Mouse (Mus musculus) midbrain, postnatal 0 days (tissue): Measurements from ENCODE around the gene Rapgef1. TPM values are rescaled to one million over a fixed set of nuclear protein-coding genes. Genes with fewer than 3 reads are reported as not detected.

Experiments used
- ATAC-seq: fragments of 200-750 bp; cut with Nextera tagmentation; 2 replicates; pipeline ENCODE4 v1.8.0; 2017; ENCODE audit warnings: moderate number of reproducible peaks, mild to moderate bottlenecking, moderate TSS enrichment, moderate library complexity; ENCODE audit not compliant: low FRiP score
- DNase-seq: peaks from one replicate; pipeline ENCODE4 v3.0.0-alpha.2; 2015; ENCODE audit warnings: low spot score
- H3K27ac ChIP-seq: fragments of 300-500 bp; sonication (generic); 2 replicates; pipeline ENCODE4 v1.5.1; 2014; ENCODE audit warnings: low read depth, mild to moderate bottlenecking, low read length, mixed read lengths
- H3K27me3 ChIP-seq: fragments of 300-500 bp; sonication (generic); 2 replicates; pipeline ENCODE4 v1.6.1; 2014; ENCODE audit warnings: low read length, control low read depth, mixed read lengths; ENCODE audit not compliant: insufficient read depth
- H3K36me3 ChIP-seq: fragments of 300-500 bp; sonication (generic); 2 replicates; pipeline ENCODE4 v1.6.1; 2014; ENCODE audit warnings: low read length, control low read depth, mixed read lengths; ENCODE audit not compliant: insufficient read depth
- H3K4me1 ChIP-seq: fragments of 300-500 bp; sonication (generic); 2 replicates; pipeline ENCODE4 v1.6.1; 2014; ENCODE audit warnings: mild to moderate bottlenecking, control low read depth, antibody characterized with exemption, low read length, mixed read lengths; ENCODE audit not compliant: insufficient read depth
- H3K4me2 ChIP-seq: fragments of 300-500 bp; sonication (generic); 2 replicates; pipeline ENCODE4 v1.6.1; 2014; ENCODE audit warnings: low read depth, mild to moderate bottlenecking, low read length, mixed read lengths; ENCODE audit not compliant: poor library complexity, severe bottlenecking
- H3K4me3 ChIP-seq: fragments of 300-500 bp; sonication (generic); 2 replicates; pipeline ENCODE4 v1.5.1; 2014; ENCODE audit warnings: low read depth, mild to moderate bottlenecking, low read length, moderate library complexity
- H3K9ac ChIP-seq: fragments of 300-500 bp; sonication (generic); replicated peaks from 2 replicates; pipeline ENCODE4 v1.6.1; 2014; ENCODE audit warnings: mild to moderate bottlenecking, low read length, moderate library complexity, mixed read lengths; ENCODE audit not compliant: poor library complexity, severe bottlenecking
- H3K9me3 ChIP-seq: fragments of 300-500 bp; sonication (generic); 2 replicates; pipeline ENCODE4 v1.6.1; 2016; ENCODE audit warnings: low read length, control low read depth
- CTCF ChIP-seq: IDR thresholded peaks from 2 replicates; pipeline ENCODE4 v1.5.1; 2016; ENCODE audit warnings: antibody characterized with exemption, mild to moderate bottlenecking
- WGBS: fragments of 180-500 bp; shearing (Covaris S2); extraction: QIAGEN DNeasy Blood & Tissue Kit; methylation state at CpG from one replicate; pipeline ENCODE4 v1.1.7; 2014; 5-methylcytosine and 5-hydroxymethylcytosine counted together
- polyA plus RNA-seq: library from polyadenylated mRNA; unstranded; fragments of >200 nt; fragmentation: Nextera tagmentation; extraction: Ambion mirVana; gene quantifications from 2 replicates; pipeline ENCODE4 v1.2.1, GENCODE M21; 2015
- total RNA-seq: library from RNA; depleted of rRNA; stranded (reverse); fragments of >200 nt; gene quantifications from 2 replicates; pipeline ENCODE4 v1.2.3, GENCODE M21; 2014

The Rapgef1 gene
- total and polyA plus RNA-seq, 2 experiments from 2014 or later: 16.2 to 109 TPM

DNA sequence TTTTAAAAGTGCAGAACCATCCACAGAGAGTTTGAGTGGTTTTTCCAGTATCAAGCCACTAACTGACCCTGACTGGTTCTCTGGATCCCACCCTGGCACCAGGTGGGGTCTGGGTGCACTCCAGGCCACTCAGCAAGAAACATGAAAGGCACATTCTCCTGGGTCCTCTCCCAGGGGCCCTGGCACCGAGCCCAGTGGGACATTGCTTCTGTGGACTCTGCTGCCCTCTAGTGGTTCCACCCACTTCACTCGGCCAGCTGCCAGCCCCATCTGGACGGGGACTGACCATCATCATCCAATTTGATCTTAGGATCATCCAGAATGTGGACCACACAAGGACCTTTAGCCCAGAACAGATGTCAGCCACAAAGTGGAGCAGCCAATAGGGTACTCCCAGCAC is 15.6 kb upstream of the Rapgef1 start:
- DNase-seq (peak; percentile 75), ATAC-seq (no peak)
- no peaks in the 10 kb centered on the region for H3K27me3 ChIP-seq
- no peaks in the 10 kb centered on the region for H3K9me3 ChIP-seq
- no peak overlapping the region for H3K4me3 ChIP-seq
- peak; percentile 95 for TF ChIP-seq CTCF
- H3K27ac ChIP-seq: no peak overlapping the region
- H3K4me1 ChIP-seq: no peaks in the 10 kb centered on the region
- H3K4me2 ChIP-seq: no peak overlapping the region
- H3K36me3 ChIP-seq: no peaks in the 10 kb centered on the region
- WGBS: 0% methylated on average over 3 of the region's 3 CpGs
- H3K9ac ChIP-seq: no peak overlapping the region

DNA sequence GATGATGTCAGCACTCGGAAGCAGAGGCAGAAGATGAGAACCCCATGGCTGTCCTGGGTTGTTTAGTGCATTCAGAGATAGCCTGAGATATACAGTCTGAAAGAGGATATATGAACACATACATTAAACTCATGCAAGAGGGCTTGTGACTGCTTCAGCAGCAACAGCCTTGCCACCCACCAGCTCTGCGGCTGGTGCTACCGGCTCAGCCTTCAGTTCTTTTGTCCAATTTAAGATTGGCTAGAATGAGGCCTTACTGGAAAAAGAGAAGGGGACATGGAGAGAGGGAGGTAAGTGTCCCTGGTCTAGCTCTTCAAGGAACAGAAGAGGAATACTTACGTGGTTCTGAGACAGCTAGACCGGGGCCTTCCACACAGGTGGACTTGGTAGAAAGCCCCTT is 13.9 kb upstream of the Rapgef1 start:
- Histone ChIP-seq H3K27me3 (no peaks in the 10 kb centered on the region), H3K9me3 (no peaks in the 10 kb centered on the region), H3K36me3 (no peaks in the 10 kb centered on the region), H3K9ac (no peak overlapping the region), H3K4me2 (no peak overlapping the region), H3K27ac (no peak overlapping the region), H3K4me3 (no peak overlapping the region), H3K4me1 (no peaks in the 10 kb centered on the region)
- no peak for TF ChIP-seq CTCF
- ATAC-seq: no peak
- no peak for DNase-seq
- WGBS: 87% methylated on average over 5 of the region's 5 CpGs

GRCm38 (mm10) chr2:29606460-29606859 is 13.1 kb upstream of the Rapgef1 start:
- H3K9me3 ChIP-seq: no peaks in the 10 kb centered on the region
- H3K4me1 ChIP-seq: no peaks in the 10 kb centered on the region
- no peak overlapping the region for H3K4me2 ChIP-seq
- H3K27ac ChIP-seq: no peak overlapping the region
- WGBS: 56% methylated on average over 6 of the region's 6 CpGs
- no peaks in the 10 kb centered on the region for H3K36me3 ChIP-seq
- TF ChIP-seq CTCF: no peak
- no peak overlapping the region for H3K4me3 ChIP-seq
- H3K27me3 ChIP-seq: no peaks in the 10 kb centered on the region
- ATAC-seq: no peak
- DNase-seq: no peak
- H3K9ac ChIP-seq: no peak overlapping the region

- WGBS: 100% methylated on average over 1 of the region's 1 CpGs
- no peak overlapping the region for H3K4me2 ChIP-seq
- H3K9ac ChIP-seq: no peak overlapping the region
- H3K4me3 ChIP-seq: no peak overlapping the region
- TF ChIP-seq CTCF: no peak
- no peaks in the 10 kb centered on the region for H3K9me3 ChIP-seq
- no peaks in the 10 kb centered on the region for H3K27me3 ChIP-seq
- ATAC-seq: no peak
- H3K4me1 ChIP-seq: peaks cover 7% of the 10 kb centered on the region; the same call in 1 of the 2 replicates
- no peak for DNase-seq
- no peaks in the 10 kb centered on the region for H3K36me3 ChIP-seq
- no peak overlapping the region for H3K27ac ChIP-seq
These were observed 2.2 kb upstream of the Rapgef1 start for GRCm38 (mm10) chr2:29617341-29617740.

- Histone ChIP-seq H3K36me3 (no peaks in the 10 kb centered on the region), H3K27me3 (no peaks in the 10 kb centered on the region), H3K27ac (peak overlapping the region; percentile 51), H3K4me2 (no peak overlapping the region; the same call in 1 of the 2 replicates), H3K9ac (no peak overlapping the region), H3K4me1 (peaks cover 7% of the 10 kb centered on the region; the same call in 1 of the 2 replicates), H3K4me3 (peak overlapping the region; percentile 86; the same call in 1 of the 2 replicates), H3K9me3 (no peaks in the 10 kb centered on the region)
- DNase-seq (no peak), ATAC-seq (peak; percentile 6; the same call in 1 of the 2 replicates)
- 65% methylated on average over 8 of the region's 8 CpGs for WGBS
- no peak for TF ChIP-seq CTCF
These were observed 515 bp upstream of the Rapgef1 start for GRCm38 (mm10) chr2:29618926-29619483.

- Histone ChIP-seq H3K4me2 (peak overlapping the region; percentile 79), H3K4me1 (peaks cover 7% of the 10 kb centered on the region), H3K27ac (peak overlapping the region; percentile 85), H3K36me3 (no peaks in the 10 kb centered on the region), H3K9ac (peak overlapping the region; percentile 84), H3K9me3 (no peaks in the 10 kb centered on the region), H3K4me3 (peak overlapping the region; percentile 86), H3K27me3 (no peaks in the 10 kb centered on the region)
- DNase-seq (no peak), ATAC-seq (no peak)
- TF ChIP-seq CTCF: no peak
- WGBS: 1% methylated on average over 15 of the region's 15 CpGs
These were observed 844 bp downstream of the Rapgef1 start for GRCm38 (mm10) chr2:29620301-29620827.
